Mouse (Mus musculus) thymus, postnatal 36 days (tissue): ENCODE measurements around the gene Btg1.

ENCODE experiments used
- DNase-seq, 2 experiments: peaks; one replicate each; pipeline ENCODE4 v3.0.0; 2022; ENCODE audit warnings: mixed read lengths in 2 of 2

Btg1 gene

DNA sequence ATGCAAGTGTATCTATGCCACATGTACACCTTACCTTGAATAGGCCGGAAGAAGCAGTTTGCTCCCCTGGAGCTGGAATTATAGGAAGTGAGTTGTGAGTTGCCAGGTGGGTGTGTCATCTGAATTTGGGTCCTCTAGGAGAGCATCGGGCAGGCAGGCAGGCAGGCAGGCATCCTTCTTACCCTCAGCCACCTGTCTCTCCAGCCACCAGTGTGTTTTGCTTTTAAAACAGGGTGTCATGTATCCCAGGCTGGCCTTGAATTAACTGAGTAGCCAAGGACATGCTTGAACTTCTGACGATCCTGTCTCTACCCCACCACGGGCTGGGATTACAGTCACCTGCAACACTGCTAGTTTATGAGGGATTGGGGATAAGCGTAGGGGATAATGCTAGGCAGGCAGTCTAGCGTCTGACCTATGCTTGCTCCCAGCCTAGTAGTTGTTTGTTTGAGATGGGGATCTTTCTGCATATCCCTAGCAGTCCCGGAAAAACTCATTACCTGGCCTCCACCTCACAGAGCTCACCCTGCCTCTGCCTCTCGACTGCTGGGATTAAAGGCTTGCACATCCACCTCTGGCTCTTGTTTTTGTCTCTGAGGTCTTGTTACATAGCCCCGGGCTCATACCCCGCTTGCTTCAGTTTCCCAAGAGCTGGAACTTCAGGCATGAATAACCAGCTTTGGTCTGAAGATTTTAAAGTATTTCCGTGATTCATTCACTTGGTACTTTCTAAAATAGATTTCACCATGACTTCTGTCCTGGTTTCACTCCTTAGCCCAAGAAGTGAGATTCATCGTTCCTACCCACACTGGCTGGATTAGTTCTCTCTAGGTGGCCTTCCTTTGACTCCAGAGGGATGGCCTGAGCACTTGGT is 15.7 kb downstream of the Btg1 start:
- DNase-seq = no peak

DNA sequence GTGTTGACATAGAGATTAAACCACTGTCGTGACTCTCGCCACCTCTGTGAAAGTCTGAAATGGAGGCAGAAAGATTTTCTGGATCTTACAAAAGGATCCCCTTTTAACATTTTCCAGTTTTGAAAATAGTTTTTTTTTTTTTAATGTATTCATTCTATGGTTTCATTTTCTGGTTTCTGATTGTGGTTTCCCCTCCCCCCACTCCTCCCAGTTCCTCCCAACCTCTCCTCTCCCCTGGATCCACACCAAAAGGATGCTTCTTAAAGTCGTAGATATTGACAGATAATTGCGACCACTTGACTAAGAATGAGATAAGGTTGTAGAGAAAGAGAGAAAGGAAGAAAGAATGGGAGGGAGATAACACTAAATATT is 16.3 kb downstream of the Btg1 start:
- no peak for DNase-seq

DNA sequence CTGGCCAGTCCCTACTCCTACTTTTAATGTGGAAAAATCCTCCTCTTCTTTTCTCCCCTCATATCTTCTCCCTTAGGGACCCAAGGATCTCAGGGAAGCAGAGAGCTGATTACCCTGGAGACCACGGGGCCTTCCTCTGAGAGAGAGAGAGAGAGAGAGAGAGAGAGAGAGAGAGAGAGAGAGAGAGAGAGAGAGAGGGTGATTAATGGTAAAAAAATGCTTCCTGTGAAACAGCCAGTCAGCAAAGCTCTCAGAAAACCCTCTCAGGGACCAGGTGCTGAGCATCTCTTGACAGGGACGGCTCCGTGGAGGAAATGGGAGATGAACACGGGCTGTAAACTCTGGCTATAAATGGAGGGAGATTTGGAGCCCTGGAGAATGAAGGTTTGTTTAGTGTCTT is 18.7 kb downstream of the Btg1 start:
- DNase-seq = no peak

DNA sequence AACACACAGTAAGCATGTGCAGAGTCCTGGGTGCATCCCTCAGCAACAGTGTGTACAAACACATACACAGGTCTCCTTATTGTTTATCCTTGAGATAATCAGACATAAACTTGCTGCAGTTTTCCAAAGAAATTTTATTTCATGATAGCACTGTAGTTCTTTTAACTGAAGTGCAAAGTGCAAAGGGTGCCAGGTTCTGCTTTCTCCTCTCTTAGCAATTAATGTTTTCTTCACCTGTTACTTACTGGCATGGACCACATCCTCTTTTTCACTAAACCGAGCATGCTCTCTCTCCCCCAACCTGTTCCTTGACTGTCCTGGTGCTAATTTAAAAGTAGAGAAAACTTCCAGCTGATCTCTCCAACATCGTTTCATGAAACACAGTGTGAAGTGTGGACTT is 21.7 kb downstream of the Btg1 start:
- DNase-seq = no peak

DNA sequence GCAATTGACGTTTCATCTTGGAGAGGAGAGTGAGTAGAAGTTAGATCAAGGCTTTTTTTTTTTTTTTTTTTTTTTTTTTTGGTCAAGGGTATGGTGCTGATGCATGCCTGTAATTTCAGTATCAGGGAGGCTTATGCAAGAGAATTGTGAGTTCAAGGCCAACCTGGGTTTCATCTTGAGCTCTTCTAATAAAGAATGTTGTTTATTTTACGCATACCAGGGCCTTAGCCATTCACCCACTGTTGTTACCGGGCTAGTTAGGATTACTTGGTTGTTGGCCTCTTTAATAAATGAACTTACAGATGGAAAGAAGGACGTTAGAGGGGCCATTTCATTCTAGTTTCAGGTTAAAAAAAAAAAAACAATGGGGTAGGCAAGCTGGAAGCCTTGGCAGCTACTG is 25.2 kb downstream of the Btg1 start:
- DNase-seq = no peak

DNA sequence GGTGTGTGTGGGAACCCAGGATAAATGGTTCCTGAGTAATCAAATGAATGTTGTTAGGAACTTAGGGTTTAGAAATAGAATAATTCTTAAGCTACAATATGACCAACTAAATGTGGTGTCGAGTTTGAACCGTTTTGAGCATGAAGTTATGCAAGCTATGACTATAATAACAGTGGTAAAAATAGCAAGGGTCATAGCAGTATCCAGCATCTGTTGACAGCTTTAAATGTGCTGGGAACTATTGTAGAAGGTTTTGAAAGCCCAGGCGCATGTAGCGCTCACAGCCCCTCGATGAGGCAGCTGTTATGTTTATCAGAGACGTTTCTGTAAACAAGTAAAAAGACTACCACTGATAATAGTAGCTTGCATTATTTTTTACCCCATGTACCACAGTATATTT is 25.9 kb downstream of the Btg1 start:
- DNase-seq = no peak

DNA sequence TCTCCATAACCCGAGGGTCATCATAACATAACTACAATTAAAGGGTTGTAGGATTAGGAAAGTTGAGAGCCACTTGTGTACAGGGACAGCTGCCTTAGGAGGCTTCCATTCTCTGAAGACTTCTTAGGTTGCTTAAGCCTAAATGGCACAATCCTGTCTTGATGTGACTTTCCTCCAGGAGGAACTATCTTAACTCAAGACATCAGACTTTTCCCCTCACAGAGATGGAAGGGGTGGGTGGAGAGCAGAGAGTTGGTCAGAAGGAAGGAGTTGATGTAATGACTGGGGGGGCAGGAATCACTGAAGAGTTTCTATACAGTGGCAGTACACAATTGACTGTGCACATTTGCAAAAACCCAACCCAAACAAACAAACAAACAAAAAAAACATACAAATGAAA is 28.4 kb downstream of the Btg1 start:
- no peak for DNase-seq

DNA sequence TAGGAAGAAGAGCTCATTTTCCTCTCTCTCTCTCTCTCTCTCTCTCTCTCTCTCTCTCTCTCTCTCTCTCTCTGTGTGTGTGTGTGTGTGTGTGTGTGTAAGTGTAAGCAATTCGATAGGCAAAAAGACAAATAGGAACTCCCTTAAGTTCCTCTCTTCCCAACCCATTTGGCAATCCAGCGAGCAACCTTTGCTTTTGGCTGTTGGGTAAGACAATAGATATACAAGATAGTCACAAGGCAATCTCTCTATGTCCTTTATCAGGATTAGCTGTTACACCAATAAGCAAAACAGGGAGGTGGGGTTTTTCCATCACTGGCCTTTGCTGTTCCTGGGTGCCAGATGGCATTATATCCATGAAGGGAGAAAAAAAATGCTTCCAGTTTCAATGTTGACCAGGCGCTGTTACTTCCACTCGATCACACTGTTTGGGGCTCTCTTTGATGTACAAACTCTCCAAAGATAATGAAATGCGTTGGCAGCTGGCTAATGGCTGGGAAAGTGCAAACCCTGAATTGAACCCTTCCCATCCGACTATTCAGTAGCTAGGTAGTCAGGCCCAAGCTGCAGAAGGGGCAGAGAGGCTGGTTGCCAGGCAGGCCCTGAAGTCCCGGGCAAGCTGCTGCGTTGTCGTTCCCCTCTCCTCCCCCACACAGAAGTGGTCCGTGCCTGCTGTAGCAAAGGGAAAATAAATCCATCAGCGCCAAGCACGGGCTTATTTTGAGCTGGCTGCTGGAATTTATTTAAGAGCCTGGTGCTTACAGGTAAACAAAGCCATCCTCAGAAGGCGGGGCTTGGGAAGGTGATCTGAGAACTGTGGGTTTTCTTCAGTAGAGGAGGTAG is 29.4 kb downstream of the Btg1 start:
- DNase-seq = no peak

DNA sequence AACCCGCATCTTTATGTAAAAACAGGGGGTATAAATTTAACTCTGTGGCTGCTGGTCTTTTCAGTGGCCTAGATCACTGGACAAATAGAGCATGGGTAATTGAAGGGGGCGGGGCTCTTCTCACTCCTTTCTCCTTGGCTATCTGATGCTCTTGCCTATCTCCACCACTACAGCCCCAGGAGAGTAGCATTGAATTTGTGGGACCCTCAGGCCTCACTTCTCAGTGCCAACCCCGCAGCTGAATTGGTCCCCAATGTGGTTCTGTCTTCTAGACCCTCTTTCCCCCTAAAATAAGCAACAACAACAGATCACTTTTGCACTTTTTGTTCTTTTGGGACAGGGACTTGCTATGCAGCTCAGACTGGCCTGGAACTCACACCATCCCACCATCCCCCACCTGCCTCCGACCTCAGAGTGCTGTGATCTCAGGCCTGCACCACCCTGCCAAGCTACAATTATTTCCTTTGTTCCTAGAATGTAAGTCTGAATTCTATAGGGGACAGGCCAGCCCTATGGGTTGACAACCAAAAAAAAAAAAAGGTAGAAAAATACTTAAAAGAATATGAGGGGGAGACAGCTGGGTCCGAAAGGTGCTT is 30.2 kb downstream of the Btg1 start:
- DNase-seq = no peak

DNA sequence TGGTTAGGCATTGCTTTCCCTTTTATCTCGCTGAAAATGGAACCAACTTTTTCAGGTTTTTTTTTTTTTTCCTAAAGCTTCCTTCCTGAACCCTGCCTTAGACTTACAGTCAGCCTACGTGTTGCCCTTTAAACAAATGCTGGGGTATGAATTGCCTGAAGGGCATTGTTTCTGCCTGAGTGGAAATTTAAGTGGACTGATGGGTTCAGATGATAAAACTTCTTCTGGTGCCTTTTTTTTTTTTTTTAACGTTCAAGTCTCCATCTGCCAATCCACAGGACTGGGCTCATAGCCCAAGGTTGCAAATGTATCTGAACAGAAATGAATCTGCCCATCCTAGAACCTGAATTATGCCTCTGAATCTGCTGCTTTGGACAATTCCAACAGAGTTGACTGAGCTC is 31.4 kb downstream of the Btg1 start:
- no peak for DNase-seq

DNA sequence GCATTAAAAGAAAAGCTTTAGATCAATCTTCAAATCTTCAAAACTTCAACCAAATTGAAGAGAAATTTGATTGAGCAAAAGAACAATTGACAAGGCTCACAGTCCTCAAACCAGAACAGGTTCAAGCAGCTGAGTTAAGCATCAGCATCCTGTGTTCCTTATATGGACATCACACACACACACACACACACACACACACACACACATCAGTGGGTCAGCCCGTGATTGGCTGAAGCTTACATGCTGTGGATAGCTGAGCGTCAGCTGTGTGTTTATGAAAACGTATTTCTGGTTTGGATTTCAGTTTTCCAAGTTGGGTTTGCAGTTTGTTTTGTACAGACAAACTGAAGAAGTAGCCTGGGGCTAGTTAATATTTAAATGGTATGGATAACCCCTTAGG is 32.7 kb downstream of the Btg1 start:
- DNase-seq = no peak

DNA sequence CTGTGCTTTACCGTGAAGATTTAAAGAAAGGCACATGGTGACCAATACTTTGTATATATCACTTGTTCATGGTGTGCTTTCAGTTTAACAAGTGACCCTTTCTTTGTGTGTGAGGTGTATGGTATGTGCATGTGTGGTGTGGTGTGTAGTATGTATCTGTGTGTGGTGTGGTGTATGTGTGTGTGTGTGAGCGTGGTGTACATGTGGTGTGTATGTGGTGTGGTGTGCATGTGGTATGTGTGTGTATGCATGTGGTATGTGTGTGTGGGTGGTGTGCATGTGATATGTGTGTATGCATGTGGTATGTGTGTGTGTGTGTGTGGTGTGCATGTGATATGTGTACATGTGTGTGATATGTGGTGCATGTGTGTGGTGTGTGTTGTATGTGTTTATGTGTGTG is 35.6 kb downstream of the Btg1 start:
- DNase-seq = no peak

DNA sequence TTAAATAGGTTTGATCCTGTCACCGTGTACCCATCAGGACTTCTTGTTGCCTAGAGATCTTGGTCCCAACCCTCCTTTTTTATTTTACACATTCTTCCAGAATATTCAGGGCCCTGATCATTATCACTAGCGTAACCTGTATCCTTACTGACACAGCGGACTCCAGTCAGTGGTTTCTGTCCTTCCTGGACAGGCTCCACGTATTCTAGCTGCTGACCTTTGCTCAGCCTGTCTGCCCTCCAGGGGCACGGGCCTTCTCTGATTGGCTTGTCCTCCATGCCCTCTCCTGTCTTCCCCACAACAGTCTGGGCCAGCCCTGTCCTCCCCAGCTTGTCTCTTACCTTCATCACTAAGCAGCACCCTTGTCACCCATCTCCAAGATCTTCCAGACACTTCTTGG is 36.2 kb downstream of the Btg1 start:
- no peak for DNase-seq

DNA sequence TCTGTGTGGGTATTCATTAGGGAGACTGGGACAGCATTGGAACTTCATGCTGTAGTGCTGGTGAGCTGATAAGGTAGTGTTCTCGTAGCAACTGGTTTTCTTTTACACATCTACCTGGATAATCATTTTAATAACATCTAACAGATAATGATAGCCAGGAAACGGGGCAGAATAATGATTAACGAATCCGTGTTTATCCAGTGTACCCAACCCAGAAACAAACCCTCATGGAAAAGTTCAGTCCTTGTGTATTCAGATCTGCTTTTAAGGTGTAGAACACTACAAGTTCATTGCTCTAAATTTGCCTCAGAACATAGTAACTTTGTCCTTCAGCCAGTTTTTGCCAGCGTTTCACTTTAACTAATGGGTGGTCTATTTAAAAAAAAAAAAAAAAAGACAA is 37.3 kb downstream of the Btg1 start:
- DNase-seq = no peak

DNA sequence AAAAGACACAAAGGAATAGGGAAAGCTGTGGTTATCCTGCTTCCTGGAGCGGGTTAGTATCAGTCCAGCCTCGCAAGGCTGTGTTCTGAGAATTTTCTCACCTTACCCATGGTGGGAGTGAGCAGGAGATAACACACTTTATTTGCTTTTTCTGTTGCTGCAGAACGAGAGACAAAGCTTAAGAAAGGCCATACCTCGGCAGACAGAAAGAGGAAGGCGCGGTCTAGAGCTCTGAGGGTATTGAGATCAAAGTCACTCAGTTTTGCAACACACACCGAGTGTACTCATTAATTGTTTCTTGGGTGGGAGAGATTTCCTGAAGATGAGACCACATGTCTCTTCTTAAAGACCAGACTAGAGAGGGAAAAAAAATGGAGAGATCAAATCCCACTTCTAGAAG is 37.8 kb downstream of the Btg1 start:
- DNase-seq = peak in 1 of 2 experiments; percentile 26

DNA sequence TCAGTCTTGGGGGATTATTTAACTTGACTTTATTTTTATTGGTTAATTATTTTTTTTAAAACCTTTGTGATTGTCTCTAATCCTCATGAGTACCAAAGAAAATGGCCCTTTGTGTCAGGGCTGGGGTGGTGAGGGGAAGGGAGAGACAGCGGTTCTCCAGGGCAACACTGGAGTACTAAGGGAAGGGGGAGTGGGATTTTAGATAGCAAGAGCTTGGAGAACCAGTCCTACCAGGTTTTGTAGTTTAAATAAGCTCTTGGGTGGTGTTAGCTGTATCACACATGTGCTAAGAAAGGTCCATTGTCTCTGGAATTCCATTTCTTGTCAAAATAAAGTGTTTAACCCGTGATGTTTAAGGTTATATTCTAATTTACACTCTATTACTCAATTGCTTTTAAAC is 38.3 kb downstream of the Btg1 start:
- no peak for DNase-seq

DNA sequence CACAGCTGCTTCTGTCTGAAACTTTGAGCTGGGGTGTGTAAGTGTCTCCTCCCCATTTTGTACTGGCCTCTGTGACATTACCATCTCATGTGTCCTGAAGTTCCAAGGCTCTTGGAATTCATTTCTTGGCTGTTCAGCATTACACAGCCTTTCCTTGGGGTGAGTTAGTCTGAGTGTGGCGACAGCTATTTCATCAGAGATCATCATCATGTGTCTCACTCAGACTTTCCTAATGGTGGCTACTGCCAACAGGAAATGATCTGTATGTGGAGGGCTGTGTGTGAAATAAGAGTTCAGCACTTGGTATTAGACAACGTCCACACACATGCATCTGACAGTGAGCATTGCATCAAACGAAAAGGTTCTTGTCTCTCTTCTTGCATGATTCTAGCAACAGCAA is 39.4 kb downstream of the Btg1 start:
- DNase-seq = no peak

DNA sequence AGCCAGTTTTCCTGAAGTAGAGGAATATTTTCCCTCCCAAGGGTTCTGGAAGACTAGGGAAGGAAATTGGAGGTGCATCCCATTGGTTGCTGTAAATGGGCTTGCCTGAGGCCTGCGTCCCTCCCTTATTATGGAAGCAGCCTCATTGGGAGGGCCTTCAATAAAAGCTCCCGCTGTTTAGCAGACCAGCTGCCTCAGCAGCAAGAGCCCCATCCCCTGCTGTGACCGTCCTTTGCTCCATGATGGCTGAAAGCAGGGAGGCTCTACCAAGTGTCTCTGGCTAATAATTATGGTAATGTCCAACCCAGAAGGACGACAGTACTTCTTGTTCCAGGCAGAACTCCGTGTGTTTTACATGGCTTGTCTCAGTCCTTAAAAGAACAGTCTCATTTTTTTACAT is 42.1 kb downstream of the Btg1 start:
- no peak for DNase-seq

DNA sequence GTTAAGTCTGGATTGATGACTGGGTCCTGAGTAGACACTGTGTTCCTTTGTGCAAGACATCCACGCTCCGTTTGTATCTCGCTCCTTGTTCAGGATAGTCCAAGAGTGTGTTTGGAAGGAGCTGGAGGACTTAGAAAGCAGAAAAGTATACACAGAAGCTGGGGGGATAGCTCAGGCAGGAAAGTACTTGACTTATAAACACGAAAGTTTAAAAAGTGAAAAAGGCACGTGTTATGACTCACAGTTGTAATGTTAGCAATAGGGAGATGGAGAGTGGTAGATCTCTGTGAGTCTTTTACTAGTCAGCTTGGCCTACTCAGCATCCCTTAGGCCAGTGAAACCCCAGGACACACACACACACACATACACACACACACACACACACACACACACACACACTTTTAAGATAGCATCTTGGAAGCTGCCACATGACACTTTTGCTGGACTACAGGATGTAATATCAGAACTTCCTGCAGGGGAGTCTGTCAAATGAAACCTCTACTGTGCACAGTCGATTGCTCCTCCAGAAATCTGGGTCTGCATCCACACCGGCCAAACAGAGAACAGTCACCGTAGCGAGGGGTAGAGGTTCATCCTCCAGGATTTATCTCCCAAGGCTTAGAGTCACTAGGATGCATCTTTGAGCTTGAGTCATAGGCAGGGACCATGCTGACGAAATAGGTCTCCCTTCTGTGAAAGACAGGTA is 43.6 kb downstream of the Btg1 start:
- DNase-seq = no peak

DNA sequence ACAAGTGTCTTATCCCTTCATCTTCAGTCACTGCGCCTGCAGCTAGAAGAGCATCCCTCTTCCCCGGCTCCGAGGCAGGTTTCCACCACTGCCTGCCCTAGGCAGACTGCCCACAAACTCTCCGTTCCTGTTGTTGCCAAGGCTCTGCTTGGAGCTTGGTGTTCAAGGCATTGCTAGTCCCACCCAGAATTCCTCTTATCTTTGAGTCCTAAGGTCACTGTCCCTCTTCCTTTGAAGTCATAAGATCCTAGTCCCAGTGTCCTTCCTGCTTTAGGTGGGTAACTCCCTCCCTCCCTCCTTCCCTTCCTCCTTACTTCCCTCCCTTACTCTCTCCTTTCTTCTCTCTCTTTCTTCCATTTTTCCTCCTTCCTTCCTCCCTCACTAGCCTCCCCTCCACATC is 46.2 kb downstream of the Btg1 start:
- DNase-seq = no peak

DNA sequence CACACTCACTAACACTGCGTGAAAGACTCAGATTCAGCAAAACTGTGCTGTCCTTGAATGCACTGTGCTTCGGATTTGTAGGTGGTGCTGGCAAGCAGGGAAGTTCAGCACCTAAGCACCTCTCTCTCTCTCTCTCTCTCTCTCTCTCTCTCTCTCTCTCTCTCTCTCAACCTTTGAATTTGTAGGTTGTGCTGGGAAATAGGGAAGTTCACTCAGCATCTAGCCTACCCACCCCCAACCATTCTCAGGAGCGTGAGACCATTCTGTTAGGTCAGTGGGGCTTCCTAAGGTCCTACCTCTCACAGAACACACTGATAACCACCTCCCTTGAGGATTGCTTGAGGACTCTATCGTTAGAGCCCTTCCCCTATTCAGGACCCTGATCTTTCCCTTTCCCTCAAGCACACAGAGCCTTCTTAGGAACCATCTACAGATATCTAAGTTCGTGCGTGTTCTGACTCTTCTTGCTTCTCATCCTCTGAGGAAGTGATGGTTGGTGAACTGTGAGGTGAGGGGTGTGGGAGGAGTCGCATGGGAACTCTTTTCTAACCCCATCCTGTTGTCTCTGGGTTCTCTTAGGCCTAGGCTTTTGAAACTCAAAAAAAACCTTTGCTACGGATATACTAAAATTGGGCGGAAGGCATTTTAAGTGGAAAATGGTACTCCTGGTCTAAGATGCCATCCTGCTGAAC is 47.1 kb downstream of the Btg1 start:
- peak; percentile 33 to 49 for DNase-seq
